Mouse (Mus musculus) gastrocnemius, postnatal 25 days (tissue): Measurements from ENCODE around the gene Fut4. TPM values are rescaled to one million over a fixed set of nuclear protein-coding genes. Genes with fewer than 3 reads are reported as not detected.

Experiments used
- DNase-seq: peaks from one replicate; pipeline ENCODE4 v3.0.0; 2022
- long read RNA-seq, 2 experiments: library from polyadenylated mRNA; stranded (forward); transcript quantifications; one replicate each; pipeline ENCODE4 v2.0.0; 2021
- total RNA-seq, 2 experiments: library from RNA; stranded (reverse); gene quantifications; 1 replicate in 1 of 2; 2 replicates in 1 of 2; pipeline ENCODE4 v1.2.3; 2021

Gene Fut4
- total RNA-seq, result under 1 TPM; 0.15 to 0.35 TPM
- long read RNA-seq, experiment 1, result 0 reads
- long read RNA-seq, experiment 2, result 0 reads

DNA sequence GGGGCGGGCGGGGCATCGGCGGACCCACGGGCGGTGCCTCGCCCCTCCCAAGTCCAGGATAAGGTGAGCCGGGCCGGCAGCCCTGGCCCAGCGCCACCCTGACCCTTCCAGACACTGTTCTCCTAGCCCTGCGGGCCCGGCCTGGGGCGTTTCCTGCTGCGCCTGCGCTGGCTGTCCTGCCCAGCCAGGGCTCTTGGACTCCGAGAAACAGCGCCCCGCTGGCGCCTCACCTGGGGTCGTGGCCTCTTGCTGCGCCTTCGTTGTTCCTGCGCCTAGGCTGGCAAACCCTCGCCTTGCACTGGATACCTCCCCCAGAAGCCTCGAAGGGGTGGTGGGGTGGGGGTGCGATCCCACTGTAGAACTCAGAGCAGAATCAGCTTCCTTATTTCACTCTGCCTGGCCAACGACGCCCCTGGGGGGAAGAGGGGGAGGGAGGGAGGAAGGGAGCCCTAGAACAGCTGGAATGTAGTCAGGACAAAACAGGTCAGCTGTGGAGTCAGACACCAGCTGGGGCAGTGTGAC lies at the start of gene Fut4:
Gene Fut4 (minus strand): TSS at position 393 of the 522 bp plus-strand sequence.
- peak; percentile 47 for DNase-seq

DNA sequence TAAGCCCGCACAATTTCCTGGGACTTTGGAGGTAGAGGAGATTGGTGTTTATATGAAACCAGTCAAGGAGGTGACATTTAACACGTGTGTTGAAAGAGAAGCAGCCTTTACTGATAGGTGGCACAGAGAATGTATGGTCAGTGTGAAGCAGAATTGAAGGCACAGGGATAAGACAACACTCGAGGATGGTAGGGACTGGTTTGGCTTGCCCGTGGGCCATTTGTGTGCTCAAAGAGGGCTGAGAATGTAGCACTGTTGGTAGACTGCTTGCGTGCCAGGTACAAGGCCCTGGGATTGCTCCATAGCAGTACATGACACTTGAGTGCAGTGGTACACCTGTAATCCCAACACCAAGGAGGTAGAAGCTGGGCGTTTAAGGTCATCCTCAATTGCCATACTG lies 35.2 kb upstream of the Fut4 start:
- DNase-seq, result no peak

DNA sequence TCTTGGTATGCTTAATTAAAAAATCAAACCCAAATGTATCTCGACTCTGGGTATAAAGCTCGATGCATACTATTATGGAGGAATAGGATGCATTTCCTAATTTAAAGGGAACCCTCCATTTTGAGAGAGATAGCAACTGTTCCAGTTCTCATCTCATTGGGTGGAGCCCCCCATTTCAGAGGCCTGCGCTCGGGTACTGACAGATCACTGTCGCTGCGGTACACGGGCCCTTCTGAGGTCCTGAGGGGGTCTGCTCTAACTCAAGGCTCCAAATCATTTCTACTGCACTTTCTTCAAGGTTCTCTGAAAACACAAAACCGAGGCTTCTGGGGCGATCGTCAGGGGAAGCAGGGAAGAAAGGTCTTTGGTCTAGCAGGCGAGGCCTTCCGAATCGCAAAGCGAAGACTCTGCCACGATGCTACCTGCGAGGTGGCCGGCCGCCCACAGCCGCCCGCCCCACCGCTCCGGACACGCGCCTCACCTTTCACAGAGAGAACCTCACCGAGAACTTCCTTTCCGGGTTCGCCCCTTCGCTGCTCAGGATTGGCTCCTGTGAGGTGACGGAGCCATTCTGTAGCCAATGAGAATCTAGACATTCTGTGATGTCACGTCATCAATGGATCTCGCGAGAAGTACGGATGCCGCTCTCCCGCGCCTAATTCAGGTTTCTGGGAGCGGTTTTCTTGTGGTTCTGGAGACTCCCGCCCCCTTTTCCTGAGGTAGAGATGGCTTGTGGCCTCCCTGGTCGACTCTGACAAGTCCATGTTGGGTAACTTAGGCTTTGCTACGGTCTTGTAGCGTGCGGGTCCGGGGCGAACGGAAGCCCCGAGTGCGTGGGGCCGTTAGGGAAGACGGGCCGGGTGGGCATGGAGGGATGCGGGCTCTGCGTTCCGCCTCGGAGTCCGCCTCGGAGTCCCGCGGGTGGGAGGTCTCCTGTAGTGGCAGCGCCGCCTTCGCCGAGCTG lies 32.1 kb upstream of the Fut4 start, which contains the start of the genes Mre11a and Ankrd49:
Gene Mre11a (plus strand): TSS at position 616 of the 964 bp plus-strand sequence.
Gene Ankrd49 (minus strand): TSS at position 818 of the 964 bp plus-strand sequence.
- peak; percentile 87 for DNase-seq

DNA sequence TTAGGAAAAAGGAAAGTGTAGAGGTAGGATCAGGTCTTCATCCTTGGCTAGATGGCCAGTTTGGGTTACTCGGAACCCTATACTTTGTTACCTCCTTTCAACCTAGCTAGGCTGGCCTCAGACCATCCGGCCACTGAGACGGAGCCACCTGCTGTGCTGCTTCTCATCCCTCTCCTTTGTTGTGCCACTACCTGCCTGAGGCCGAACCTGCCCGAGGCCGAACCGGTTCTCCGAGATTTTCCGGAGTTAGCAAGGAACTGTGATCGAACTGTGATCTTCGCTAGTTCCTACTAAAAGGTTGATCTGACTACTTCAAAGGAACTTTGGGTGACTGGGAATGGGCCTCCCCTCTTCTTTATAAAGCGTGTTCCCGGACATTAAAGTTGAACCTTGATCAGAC lies 26.1 kb upstream of the Fut4 start:
- no peak for DNase-seq

DNA sequence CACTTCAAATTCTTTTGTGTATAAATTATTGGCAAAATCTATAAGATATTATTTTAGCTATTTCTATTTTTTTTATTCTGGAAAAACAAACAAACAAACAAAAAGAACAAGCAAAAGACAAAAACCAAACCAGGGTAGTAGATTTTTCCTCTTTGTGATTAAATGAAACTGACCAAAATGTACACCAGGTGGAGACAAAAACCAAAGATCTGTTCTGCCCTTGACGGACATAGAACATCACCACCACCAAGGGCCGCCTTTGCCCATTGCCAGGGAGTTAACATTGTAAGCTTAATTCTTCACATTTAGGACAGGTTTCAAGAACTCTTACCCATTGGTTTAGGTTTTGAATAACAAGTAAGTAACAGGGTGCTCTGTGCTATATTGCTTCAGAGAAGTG lies 21.6 kb upstream of the Fut4 start:
- no peak for DNase-seq

DNA sequence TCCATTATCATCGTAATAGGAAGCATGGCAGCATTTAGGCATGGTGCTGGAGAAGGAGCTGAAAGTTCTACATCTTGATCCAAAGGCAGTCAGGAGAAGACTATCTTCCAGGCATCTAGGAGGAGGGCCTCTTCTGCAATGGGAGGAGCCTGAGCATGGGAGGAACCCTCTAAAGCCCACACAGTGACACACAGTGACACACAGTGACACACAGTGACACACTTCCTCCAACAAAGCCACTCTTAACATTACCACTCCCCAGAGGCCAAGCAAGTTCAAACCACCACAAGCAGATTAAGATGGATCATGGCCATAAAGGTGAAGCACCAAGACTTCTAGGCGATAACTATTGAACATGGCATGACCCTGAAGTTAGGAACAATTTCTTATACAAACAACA lies 19.9 kb upstream of the Fut4 start:
- DNase-seq, result no peak

DNA sequence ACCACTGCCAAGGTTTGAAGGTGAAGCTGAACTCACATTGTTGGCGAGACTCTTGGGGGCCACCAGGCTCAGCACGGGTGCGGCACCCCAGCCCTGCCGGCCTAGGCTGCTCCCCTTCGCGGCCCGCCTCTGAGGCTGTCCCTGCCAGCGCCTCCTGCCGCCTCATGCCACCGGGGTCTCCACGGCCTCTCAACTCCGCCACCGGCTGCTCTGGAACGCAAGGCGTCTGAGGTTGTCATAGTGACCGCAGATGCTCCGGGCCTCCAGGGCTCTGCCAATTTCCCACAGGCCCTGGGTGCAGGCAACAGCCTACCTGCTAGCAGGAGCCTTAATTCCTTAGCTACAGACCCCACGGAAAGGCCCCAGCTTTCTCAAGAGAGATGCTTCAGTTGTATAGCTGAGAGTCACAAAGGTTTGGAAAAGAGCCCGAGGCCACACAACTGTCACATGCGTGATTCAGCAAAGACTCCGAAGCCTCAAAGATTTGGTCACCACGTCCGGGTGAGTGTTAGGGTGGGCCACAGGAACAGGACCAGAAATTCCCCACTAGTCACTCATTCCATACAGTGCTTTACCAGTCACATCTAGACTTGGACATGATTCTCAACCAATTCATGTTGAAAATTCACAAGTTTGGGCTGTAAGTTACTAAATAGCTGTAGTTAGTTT lies 18.7 kb upstream of the Fut4 start, which contains the start of gene 1700012B09Rik:
Gene 1700012B09Rik (minus strand): TSS at position 228 of the 669 bp plus-strand sequence.
- no peak for DNase-seq

DNA sequence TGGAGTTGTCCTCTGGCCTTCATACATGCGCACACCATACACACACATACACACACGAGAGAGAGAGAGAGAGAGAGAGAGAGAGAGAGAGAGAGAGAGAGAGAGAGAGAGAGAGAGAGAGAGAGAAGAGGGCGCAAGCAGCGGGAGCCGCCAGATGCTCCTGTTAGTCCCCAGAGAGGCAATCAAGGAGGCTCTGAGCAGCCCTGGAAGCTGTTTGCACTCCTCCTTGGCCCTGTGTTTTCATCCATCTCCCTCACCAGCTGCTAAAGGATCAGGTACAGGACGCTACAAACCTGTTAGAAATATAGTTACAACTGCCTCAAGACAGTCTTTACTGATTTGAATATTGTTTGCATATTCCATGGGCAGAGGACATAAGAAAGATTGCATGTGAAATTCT lies 17.6 kb upstream of the Fut4 start:
- no peak for DNase-seq

DNA sequence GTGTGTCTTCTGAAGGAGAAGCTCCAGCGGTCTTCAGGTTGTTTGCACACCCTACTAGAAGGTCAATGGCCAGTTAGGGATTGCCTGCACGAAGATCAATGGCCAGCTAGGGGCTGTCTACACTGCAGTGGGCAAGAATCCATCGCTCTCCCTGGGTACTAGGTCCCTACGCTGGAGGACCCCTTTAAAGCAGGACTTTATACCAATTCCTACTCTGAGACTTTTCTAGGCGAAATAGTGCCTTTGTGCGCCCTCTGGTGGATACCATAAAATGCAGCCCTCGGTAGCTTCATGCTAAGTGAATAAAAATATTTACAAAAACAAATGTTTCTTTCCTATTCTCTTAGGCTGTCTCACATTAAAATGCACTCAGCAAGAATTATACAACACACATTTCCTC lies 12.6 kb upstream of the Fut4 start:
- DNase-seq, result no peak

DNA sequence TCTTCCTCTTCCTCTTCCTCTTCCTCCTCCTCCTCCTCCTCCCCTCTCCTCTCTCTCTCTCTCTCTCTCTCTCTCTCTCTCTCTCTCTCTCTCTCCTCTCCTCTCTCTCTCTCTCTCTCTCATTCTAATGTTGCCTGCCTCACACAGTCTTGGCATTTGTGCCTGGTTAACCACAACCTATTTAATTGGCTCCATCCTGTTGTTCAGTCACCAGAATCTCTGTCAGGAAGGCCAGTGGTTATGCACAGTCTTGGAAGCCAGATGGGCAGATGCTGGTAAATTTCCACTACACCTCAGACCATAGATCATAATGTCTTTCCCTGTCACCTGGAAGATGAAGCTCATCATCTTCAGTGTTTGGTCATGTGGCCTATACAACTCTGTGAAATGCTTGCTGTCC lies 7.1 kb upstream of the Fut4 start:
- DNase-seq, result no peak

DNA sequence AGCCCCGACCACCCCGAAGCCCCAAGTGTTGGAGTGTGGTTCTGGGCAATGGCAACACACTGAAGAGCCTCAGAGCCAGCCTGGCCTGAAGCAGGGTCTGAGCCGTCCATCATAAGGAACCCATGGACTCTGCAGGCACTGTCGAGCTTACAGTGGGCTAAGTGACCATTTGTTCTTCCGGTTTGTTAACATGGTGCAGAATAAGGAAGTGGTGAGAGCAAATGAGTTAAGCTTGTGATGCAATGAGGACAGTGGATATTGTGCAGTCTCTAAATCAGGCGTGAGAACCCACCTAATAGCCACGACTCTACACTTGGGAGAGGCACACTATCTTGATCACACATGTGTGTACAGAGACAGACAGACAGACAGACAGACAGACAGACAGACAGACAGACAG lies 6.4 kb upstream of the Fut4 start:
- no peak for DNase-seq

DNA sequence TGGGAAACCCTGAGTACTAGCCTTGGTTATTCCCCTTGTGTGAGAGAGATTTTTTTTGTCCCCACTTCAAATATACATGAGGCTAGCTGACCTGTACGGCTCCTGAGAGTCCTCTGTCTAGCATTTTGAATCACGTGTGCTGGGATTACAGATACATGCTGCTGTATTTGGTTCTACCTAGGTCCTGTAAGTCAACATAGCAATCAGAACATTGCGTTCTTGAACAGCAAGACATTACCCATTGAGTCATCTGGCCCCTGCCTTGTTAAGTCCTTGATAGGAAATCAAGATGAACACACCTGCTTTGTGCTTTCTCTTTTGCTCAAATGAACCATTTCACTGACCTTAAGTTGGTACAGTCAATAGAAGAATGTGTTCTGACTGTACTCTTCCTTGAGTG lies 2.3 kb upstream of the Fut4 start:
- DNase-seq, result no peak

DNA sequence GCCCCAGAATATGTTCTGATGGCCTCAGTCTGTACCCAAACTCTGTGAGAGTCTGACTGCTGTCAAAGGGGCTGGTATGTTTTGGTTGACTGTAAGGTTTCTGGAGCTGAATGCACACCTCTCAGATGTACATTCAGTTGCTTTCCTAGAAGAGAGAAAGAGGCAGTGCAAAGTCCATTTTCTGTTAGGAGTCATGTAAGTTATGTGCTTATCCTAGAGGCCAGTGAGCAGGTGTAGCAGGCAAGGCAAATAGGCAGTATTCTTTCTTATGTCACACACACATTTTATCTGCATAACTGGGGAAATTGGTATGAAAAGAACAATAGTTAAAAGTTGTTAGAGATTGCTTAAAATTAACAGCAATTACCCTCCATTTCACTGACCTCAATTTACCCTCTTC lies 1.8 kb upstream of the Fut4 start:
- no peak for DNase-seq

DNA sequence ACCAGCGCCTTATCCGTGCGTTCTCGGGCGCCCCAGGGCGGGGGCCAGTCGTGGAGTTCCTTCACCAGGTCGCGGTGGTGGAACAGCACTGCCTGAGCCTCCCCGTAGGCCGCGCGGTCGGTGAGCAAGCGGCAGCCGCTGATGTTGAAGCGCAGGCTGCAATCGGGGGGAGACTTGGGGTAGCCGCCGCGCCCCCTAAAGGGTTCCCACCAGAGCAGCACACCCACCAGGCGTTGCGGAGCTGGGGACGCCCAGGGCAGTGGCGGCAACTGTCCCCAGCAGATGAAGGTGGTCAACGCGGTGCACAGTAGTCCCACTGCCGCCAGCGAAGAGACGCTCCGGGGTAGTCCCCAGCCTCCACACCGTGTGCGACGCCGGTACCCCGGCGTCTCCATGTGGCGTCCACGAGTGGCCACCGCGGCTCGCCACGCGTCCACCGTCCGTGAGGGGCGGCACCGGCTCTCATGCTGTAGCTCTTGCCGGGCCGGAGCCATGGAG lies 641 bp downstream of the Fut4 start:
- peak; percentile 10 for DNase-seq

DNA sequence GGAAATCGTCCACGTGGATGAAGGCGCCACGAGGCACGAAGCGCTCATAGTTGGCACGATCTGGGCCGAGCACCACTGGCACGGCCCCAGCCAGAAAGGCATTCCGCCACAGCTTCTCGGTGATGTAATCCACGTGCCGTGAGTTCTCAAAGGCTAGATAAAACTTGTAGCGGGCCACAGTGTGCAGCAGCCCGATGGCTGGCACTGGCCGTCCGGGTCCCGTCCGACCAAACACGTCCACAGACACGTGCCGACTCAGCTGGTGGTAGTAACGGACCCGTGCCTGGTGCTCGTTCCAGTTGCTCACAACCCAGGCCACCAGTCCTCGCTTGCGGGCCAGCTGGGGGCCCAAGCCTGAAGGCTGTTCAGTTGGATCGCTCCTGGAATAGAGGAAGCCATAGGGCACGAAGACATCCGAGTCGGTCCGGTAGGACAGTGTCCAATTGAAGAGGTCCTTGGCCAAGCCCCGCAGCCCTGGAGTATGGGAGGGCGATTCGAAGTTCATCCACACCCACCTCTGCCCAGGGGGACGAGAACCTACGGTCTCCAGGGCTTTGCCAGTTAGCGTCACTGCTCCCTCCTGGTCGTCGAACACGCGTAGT lies 1.2 kb downstream of the Fut4 start:
- no peak for DNase-seq

DNA sequence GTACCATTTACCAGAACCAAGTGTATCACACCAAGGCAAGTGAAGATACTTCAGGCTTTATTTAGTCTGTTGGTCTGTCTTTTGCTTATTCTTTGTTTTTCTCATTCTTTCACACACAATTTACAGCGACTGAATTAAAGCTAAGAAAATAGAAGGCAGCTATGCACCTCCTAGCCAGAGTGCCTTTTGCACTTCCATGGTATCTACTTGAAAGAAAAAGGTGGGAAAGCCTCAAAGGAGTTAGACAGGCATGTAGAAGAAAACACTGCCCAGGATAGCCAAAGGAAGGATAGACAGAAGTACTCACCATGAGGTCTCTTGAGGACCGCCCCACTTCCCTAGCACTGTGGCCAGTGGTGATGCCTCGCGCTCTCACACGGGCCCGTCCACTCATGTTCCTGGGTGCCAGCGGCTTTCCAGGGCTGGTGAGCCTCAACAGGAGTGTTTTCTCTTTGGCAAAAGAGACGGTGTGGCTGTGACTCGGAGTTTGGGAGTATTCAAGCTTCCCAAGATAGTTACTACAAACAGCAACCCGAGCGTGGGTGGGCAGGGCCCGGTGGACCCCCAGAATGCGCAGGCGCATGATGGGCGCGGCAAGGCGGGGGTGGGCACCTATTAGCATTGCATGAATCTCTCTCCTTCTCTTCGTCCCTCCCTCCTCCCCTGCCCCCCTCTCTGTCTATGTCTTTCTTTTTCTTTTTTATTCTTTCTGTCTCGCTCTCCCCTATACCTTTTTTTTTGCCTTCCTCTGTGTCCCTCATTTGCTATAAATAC lies 11.9 kb downstream of the Fut4 start, which contains the start of gene Piwil4:
Gene Piwil4 (minus strand): TSS at position 583 of the 774 bp plus-strand sequence.
- no peak for DNase-seq

DNA sequence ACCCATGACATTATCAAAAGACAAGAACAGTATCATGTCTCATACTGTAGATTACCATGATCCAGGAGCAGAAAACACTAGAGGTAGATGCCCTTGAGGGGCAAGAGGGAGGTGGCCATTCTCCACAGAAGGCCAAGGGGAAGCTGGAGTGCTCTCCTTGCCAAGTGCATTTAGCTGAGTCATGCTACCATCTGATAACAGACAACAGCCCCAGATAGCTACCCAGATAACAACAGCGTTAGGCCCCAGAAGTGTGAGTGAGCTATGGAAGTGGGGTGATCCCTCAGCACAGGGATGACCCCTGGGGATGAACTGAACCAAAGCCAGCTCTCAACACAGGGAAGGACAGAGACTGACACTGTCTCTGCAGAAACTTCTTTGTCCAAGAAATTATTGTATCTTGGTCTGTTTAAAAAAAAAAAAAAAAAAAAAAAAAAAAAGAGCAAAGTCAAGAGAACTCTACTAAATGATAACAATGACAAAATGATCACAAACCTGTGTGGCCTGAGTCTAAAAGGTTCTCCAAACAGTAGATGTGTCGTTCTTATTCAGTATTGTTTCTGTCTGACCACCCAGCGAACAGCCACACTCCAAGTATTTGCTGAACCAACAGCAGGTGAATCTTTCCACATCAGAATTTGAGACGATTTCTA lies 12.6 kb downstream of the Fut4 start:
- DNase-seq, result no peak

DNA sequence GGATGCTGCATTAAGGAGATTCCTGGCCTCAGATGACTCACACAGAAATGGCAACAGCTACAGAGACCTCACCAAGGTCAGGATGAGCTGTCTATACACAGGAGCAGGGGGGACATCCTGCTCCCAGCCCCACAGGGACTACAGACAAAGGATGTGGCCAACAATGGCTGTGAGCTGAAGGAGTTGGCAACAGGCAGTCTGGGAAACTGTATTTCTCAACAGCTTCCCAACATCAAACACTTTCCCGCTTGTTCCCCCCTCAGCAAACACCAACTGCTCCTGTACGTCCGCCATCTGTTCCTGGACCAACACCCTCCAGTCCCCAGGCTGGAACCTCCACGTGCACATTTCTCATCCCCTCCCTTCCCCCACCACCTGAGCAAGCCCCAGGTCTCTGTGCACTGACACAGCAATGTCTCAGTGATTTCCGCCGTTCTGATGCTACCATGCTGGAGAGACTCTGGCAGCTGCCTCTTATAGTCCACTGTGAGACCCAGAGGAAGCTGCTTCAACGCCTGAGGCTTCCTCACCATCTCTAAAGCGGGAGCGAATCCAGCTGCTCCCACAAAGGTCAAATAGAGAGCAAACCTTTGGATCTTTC lies 21.2 kb downstream of the Fut4 start:
- no peak for DNase-seq

DNA sequence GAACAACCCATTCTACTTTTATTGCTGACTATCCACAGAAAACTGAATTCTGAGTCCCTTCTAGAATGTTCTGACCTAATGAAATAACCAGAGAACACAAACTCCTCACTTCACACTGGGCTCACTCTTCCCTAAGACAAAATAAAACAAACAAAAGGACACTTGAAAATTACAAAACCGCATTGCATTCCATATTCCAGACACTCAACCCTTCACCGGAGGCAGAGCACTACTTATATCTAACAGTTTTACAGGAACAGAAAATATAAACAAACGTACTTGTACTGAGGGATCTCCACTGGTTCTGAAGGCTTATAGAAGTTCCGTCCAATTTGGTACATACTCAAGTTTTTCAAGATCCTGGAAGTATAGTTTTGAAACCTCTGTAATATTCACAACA lies 23.8 kb downstream of the Fut4 start:
- no peak for DNase-seq

DNA sequence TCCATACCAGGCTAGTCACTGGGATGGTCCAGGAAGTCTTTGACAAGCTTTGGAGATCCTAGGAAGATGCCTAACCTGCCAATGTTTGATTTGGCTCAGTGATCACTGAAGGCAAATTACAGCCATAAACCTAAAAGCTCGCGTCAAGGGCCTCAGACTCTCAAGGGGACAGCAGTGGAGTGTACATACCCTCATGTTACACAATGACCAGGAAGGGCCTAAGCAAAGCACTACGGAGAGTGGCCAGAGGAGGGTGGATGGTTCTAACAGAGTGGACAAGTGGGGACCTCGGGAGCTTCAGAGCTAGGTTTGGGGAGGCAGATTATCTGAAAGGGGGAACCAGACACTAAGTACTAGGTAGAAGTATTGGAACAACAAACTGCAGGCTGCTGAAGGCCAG lies 25.6 kb downstream of the Fut4 start:
- DNase-seq, result no peak
